Mouse (Mus musculus): ENCODE data around the gene Gp9. TPM values are rescaled to one million over a fixed set of nuclear protein-coding genes. Genes with fewer than 3 reads are reported as not detected.
"Not testable (repeated sequence)": the region's sequence is repeated elsewhere in the genome, so short reads cannot be mapped to it uniquely, and the experiment has no call there.

The Gp9 gene
- total and polyA plus RNA-seq, 3 experiments, result 2.2 to 9.1 (median 6.4) TPM

GRCm38 (mm10) chr6:87755196-87755595 is 22.7 kb upstream of the Gp9 start:
- ATAC-seq (ENCODE audit: extremely low read depth, insufficient number of reproducible peaks, low FRiP score, poor library complexity, severe bottlenecking), result no peak
- DNase-seq (ENCODE audit: low spot score), result no peak
- H3K27me3 ChIP-seq (ENCODE audit: insufficient read depth, low read length), result peaks cover 50% of the 10 kb centered on the region
- H3K4me1 ChIP-seq (ENCODE audit: insufficient read depth, low read depth, low read length), result peaks cover 19% of the 10 kb centered on the region
- no peaks in the 10 kb centered on the region for H3K36me3 ChIP-seq (replicated peaks)
- TF ChIP-seq TAL1 (conservative IDR thresholded peaks at IDR 0.05; ENCODE audit: low read depth, low read length), result no peak
- TF ChIP-seq GATA2 (IDR thresholded peaks at IDR 0.05; ENCODE audit: borderline replicate concordance, low read depth, low read length), result no peak
- no peak for TF ChIP-seq CTCF (IDR thresholded peaks at IDR 0.05; ENCODE audit: low read depth, low read length)
- TF ChIP-seq GATA1 (IDR thresholded peaks at IDR 0.05; ENCODE audit: borderline replicate concordance, low read length), result no peak
- TF ChIP-seq POLR2AphosphoS5 (IDR thresholded peaks at IDR 0.05; ENCODE audit: insufficient replicate concordance, low read depth, low read length), result no peak
- no peaks in the 10 kb centered on the region for H3K9me3 ChIP-seq (replicated peaks)
- no peak overlapping the region for H3K4me3 ChIP-seq (ENCODE audit: low read depth, low read length)

- TF ChIP-seq CTCF (IDR thresholded peaks at IDR 0.05; ENCODE audit: low read depth, low read length) (no peak), GATA2 (IDR thresholded peaks at IDR 0.05; ENCODE audit: borderline replicate concordance, low read depth, low read length) (no peak), TAL1 (conservative IDR thresholded peaks at IDR 0.05; ENCODE audit: low read depth, low read length) (no peak), GATA1 (IDR thresholded peaks at IDR 0.05; ENCODE audit: borderline replicate concordance, low read length) (no peak), POLR2AphosphoS5 (IDR thresholded peaks at IDR 0.05; ENCODE audit: insufficient replicate concordance, low read depth, low read length) (no peak)
Measured at GRCm38 (mm10) chr6:87756896-87757295, 21.0 kb upstream of the Gp9 start.

GRCm38 (mm10) chr6:87759404-87759803 is 18.5 kb upstream of the Gp9 start:
- DNase-seq (ENCODE audit: low spot score), result no peak
- Histone ChIP-seq H3K4me1 (ENCODE audit: insufficient read depth, low read depth, low read length) (peaks cover 35% of the 10 kb centered on the region), H3K4me3 (ENCODE audit: low read depth, low read length) (no peak overlapping the region), H3K9me3 (replicated peaks) (no peaks in the 10 kb centered on the region), H3K27me3 (ENCODE audit: insufficient read depth, low read length) (peaks cover 13% of the 10 kb centered on the region), H3K36me3 (replicated peaks) (no peaks in the 10 kb centered on the region)
- TF ChIP-seq POLR2AphosphoS5 (IDR thresholded peaks at IDR 0.05; ENCODE audit: insufficient replicate concordance, low read depth, low read length), result no peak
- TF ChIP-seq GATA1 (IDR thresholded peaks at IDR 0.05; ENCODE audit: borderline replicate concordance, low read length), result no peak
- no peak for TF ChIP-seq GATA2 (IDR thresholded peaks at IDR 0.05; ENCODE audit: borderline replicate concordance, low read depth, low read length)
- no peak for TF ChIP-seq TAL1 (conservative IDR thresholded peaks at IDR 0.05; ENCODE audit: low read depth, low read length)
- no peak for TF ChIP-seq CTCF (IDR thresholded peaks at IDR 0.05; ENCODE audit: low read depth, low read length)
- no peak for ATAC-seq (ENCODE audit: extremely low read depth, insufficient number of reproducible peaks, low FRiP score, poor library complexity, severe bottlenecking)

More at GRCm38 (mm10) chr6:87756896-87757295, 21.0 kb upstream of the Gp9 start:
- no peaks in the 10 kb centered on the region for H3K36me3 ChIP-seq (replicated peaks)
- no peak for ATAC-seq (ENCODE audit: extremely low read depth, insufficient number of reproducible peaks, low FRiP score, poor library complexity, severe bottlenecking)
- peaks cover 21% of the 10 kb centered on the region for H3K4me1 ChIP-seq (ENCODE audit: insufficient read depth, low read depth, low read length)
- H3K4me3 ChIP-seq (ENCODE audit: low read depth, low read length), result no peak overlapping the region
- peaks cover 33% of the 10 kb centered on the region for H3K27me3 ChIP-seq (ENCODE audit: insufficient read depth, low read length)
- no peaks in the 10 kb centered on the region for H3K9me3 ChIP-seq (replicated peaks)
- no peak for DNase-seq (ENCODE audit: low spot score)

- Histone ChIP-seq H3K36me3 (replicated peaks) (no peaks in the 10 kb centered on the region), H3K4me1 (ENCODE audit: insufficient read depth, low read depth, low read length) (peaks cover 33% of the 10 kb centered on the region), H3K27me3 (ENCODE audit: insufficient read depth, low read length) (peaks cover 8% of the 10 kb centered on the region), H3K9me3 (replicated peaks) (no peaks in the 10 kb centered on the region), H3K4me3 (ENCODE audit: low read depth, low read length) (no peak overlapping the region)
- TF ChIP-seq GATA1 (IDR thresholded peaks at IDR 0.05; ENCODE audit: borderline replicate concordance, low read length), result no peak
- TF ChIP-seq TAL1 (conservative IDR thresholded peaks at IDR 0.05; ENCODE audit: low read depth, low read length), result no peak
- TF ChIP-seq CTCF (IDR thresholded peaks at IDR 0.05; ENCODE audit: low read depth, low read length), result no peak
- TF ChIP-seq POLR2AphosphoS5 (IDR thresholded peaks at IDR 0.05; ENCODE audit: insufficient replicate concordance, low read depth, low read length), result no peak
- no peak for TF ChIP-seq GATA2 (IDR thresholded peaks at IDR 0.05; ENCODE audit: borderline replicate concordance, low read depth, low read length)
- no peak for ATAC-seq (ENCODE audit: extremely low read depth, insufficient number of reproducible peaks, low FRiP score, poor library complexity, severe bottlenecking)
- no peak for DNase-seq (ENCODE audit: low spot score)
Measured at GRCm38 (mm10) chr6:87759850-87760249, 18.0 kb upstream of the Gp9 start.

- Histone ChIP-seq H3K27me3 (ENCODE audit: insufficient read depth, low read length) (no peaks in the 10 kb centered on the region), H3K4me3 (ENCODE audit: low read depth, low read length) (peak overlapping the region; percentile 54; the same call in 1 of the 2 replicates), H3K9me3 (replicated peaks) (no peaks in the 10 kb centered on the region), H3K4me1 (ENCODE audit: insufficient read depth, low read depth, low read length) (peaks cover 32% of the 10 kb centered on the region), H3K36me3 (replicated peaks) (no peaks in the 10 kb centered on the region)
- DNase-seq (ENCODE audit: low spot score), result no peak
- TF ChIP-seq POLR2AphosphoS5 (IDR thresholded peaks at IDR 0.05; ENCODE audit: insufficient replicate concordance, low read depth, low read length) (no peak), CTCF (IDR thresholded peaks at IDR 0.05; ENCODE audit: low read depth, low read length) (no peak), GATA1 (IDR thresholded peaks at IDR 0.05; ENCODE audit: borderline replicate concordance, low read length) (no peak), TAL1 (conservative IDR thresholded peaks at IDR 0.05; ENCODE audit: low read depth, low read length) (no peak), GATA2 (IDR thresholded peaks at IDR 0.05; ENCODE audit: borderline replicate concordance, low read depth, low read length) (no peak)
- no peak for ATAC-seq (ENCODE audit: extremely low read depth, insufficient number of reproducible peaks, low FRiP score, poor library complexity, severe bottlenecking)
Measured at GRCm38 (mm10) chr6:87762161-87762560, 15.7 kb upstream of the Gp9 start.

GRCm38 (mm10) chr6:87763376-87764280 is 14.2 kb upstream of the Gp9 start:
- Histone ChIP-seq H3K9me3 (replicated peaks) (0 out of 2 replicates have a peak, but pooled peaks cover 2% of the 10 kb centered on the region), H3K4me1 (ENCODE audit: insufficient read depth, low read depth, low read length) (peaks cover 32% of the 10 kb centered on the region), H3K4me3 (ENCODE audit: low read depth, low read length) (peak overlapping the region; percentile 30; the same call in 1 of the 2 replicates), H3K27me3 (ENCODE audit: insufficient read depth, low read length) (no peaks in the 10 kb centered on the region), H3K36me3 (replicated peaks) (no peaks in the 10 kb centered on the region)
- peak; percentile 79 for DNase-seq (ENCODE audit: low spot score)
- peak; percentile 86; the same call in 1 of the 2 replicates for TF ChIP-seq GATA2 (IDR thresholded peaks at IDR 0.05; ENCODE audit: borderline replicate concordance, low read depth, low read length)
- no peak; the same call in 1 of the 2 replicates for TF ChIP-seq CTCF (IDR thresholded peaks at IDR 0.05; ENCODE audit: low read depth, low read length)
- peak; percentile 91 for TF ChIP-seq TAL1 (conservative IDR thresholded peaks at IDR 0.05; ENCODE audit: low read depth, low read length)
- ATAC-seq (ENCODE audit: extremely low read depth, insufficient number of reproducible peaks, low FRiP score, poor library complexity, severe bottlenecking), result peak; percentile 98

GRCm38 (mm10) chr6:87764296-87764695 is 13.6 kb upstream of the Gp9 start:
- not testable (repeated sequence) for DNase-seq (ENCODE audit: low spot score); H3K27me3 ChIP-seq (ENCODE audit: insufficient read depth, low read length); H3K9me3 ChIP-seq (replicated peaks); H3K4me3 ChIP-seq (ENCODE audit: low read depth, low read length); ATAC-seq (ENCODE audit: extremely low read depth, insufficient number of reproducible peaks, low FRiP score, poor library complexity, severe bottlenecking); H3K36me3 ChIP-seq (replicated peaks)
- peaks cover 32% of the 10 kb centered on the region for H3K4me1 ChIP-seq (ENCODE audit: insufficient read depth, low read depth, low read length)
